Mouse (Mus musculus): ENCODE data around the gene Usp39. TPM values are rescaled to one million over a fixed set of nuclear protein-coding genes. Genes with fewer than 3 reads are reported as not detected.

Usp39 gene
- polyA plus RNA-seq, 1 experiment, result 20.2 TPM

DNA sequence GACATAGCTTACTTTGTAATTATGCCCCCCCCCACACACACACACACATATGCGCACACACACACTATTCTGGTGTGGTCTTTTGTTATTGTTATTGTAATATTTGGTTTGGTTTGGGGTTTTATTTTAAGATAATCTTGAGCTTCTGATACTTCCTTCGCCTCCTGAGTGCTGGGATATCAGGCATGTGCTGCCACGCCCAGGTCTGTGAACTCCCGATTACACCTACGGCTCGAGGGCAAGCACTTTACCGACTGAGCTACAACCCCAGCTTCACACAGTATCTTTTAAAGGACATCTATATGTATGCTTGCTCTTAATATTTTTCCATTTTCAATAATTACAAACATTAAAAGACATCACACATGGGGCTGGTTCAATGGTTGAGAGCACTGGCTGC, 65.5 kb downstream of the Usp39 start:
- Histone ChIP-seq H3K27ac (ENCODE audit: insufficient read depth, low read depth, low read length) (no peak overlapping the region), H3K4me1 (ENCODE audit: control insufficient read depth, insufficient read depth, low read length) (no peaks in the 10 kb centered on the region), H3K4me3 (ENCODE audit: insufficient read depth, low read length) (no peak overlapping the region)
- no peak for TF ChIP-seq POLR2A (IDR thresholded peaks at IDR 0.05; ENCODE audit: borderline replicate concordance, low read depth, low read length)
- TF ChIP-seq CTCF (IDR thresholded peaks at IDR 0.05; ENCODE audit: low read depth, low read length), result no peak

DNA sequence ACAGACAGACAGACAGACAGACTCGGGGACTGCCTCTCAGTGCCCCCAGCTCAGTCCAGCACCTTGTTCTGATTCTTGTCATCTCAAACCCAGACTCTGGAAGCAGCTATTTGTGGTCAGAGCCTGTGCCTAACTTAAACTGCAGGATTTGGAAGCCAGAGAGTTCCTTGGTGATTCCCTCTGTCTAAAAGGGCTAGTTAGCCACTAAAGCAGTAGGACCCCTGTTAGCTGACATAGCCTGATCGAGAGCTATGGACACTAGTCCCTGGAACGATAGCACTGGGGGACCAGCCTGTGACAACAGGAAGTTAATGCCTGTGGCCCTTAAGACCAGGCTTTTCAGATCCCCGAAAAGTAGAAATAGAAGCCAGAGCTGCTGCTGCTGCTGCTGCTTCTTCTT, 66.1 kb downstream of the Usp39 start:
- Histone ChIP-seq H3K27ac (ENCODE audit: insufficient read depth, low read depth, low read length) (no peak overlapping the region), H3K4me1 (ENCODE audit: control insufficient read depth, insufficient read depth, low read length) (no peaks in the 10 kb centered on the region), H3K4me3 (ENCODE audit: insufficient read depth, low read length) (no peak overlapping the region)
- no peak for TF ChIP-seq POLR2A (IDR thresholded peaks at IDR 0.05; ENCODE audit: borderline replicate concordance, low read depth, low read length)
- no peak for TF ChIP-seq CTCF (IDR thresholded peaks at IDR 0.05; ENCODE audit: low read depth, low read length)

DNA sequence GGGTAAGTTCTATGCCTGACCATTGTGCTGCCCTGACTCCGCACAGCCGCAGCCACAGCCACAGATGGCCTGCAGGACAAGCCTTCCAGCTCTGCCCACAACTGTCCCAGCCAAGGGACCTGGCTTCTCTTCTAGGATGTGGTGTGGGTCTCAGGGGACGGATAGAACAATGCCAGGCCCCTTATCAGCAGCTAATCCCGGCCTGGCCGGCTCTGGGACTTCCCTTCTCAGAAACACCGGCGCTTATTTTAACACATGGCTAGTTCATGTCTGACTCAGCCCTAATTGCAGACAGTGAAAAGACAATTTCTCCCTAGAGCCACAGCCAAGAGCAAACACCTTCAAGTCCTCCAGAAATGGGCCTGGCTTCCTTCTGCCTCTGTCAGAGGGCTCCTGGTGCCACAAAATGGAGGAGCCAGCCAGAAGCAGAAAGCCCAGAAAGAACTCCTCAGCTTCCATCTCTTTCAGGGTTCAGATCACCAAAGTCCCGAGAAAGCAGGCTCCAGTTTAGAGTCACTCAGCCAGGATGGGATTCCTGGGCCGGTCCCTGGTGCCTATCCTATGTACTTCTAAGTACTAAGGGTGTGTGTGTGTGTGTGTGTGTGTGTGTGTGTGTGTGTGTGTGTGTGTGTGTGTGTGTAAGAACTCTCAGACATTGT, 67.3 kb downstream of the Usp39 start:
- TF ChIP-seq POLR2A (IDR thresholded peaks at IDR 0.05; ENCODE audit: borderline replicate concordance, low read depth, low read length), result no peak
- no peak for TF ChIP-seq CTCF (IDR thresholded peaks at IDR 0.05; ENCODE audit: low read depth, low read length)
- Histone ChIP-seq H3K4me3 (ENCODE audit: insufficient read depth, low read length) (no peak overlapping the region), H3K27ac (ENCODE audit: insufficient read depth, low read depth, low read length) (no peak overlapping the region), H3K4me1 (ENCODE audit: control insufficient read depth, insufficient read depth, low read length) (no peaks in the 10 kb centered on the region)

DNA sequence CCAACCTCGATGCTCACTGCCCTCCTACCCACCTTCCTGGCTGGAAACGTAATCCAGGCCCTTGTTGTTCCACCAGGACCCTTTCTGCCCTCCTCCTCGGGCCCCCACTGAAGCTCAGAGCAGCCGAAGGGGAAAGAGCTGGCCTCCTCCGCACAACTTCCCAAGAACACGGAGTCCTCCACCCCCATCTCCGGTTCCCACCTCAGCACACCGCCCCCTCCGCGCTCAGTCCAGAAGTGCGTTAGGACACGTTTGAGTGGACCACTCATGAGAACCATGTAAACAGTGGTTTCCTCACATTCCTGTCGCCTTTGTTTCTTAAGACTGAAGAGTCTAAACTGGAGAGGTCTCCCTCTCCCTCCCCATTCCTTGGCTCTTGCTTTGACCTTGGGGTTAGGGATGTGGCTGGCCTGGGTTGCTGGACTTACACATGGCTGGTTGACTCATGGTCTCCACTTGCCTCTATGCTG, 68.0 kb downstream of the Usp39 start:
- Histone ChIP-seq H3K4me3 (ENCODE audit: insufficient read depth, low read length) (no peak overlapping the region), H3K4me1 (ENCODE audit: control insufficient read depth, insufficient read depth, low read length) (no peaks in the 10 kb centered on the region), H3K27ac (ENCODE audit: insufficient read depth, low read depth, low read length) (no peak overlapping the region)
- TF ChIP-seq CTCF (IDR thresholded peaks at IDR 0.05; ENCODE audit: low read depth, low read length), result no peak
- no peak for TF ChIP-seq POLR2A (IDR thresholded peaks at IDR 0.05; ENCODE audit: borderline replicate concordance, low read depth, low read length)

DNA sequence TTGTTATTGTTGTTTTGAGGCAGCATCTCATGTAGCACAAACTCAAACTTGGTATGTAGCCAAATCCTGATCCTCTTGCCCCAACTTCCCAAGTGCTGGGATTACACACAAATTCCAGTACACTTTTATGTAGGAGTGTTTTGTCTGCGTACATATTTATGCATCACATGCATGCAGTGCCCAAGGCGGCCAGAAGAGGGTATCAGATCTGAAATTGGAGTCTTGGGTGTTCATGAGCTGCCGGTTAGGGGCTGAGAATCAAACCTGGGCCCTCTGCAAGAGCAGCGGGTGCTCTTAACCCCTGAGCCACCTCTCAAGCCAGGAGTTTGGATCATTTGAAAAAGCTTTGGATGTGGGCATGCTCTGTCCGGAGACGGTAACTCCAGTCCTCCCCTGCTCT, 68.8 kb downstream of the Usp39 start:
- H3K4me1 ChIP-seq (ENCODE audit: control insufficient read depth, insufficient read depth, low read length), result no peaks in the 10 kb centered on the region
- H3K27ac ChIP-seq (ENCODE audit: insufficient read depth, low read depth, low read length), result no peak overlapping the region
- no peak for TF ChIP-seq CTCF (IDR thresholded peaks at IDR 0.05; ENCODE audit: low read depth, low read length)
- no peak for TF ChIP-seq POLR2A (IDR thresholded peaks at IDR 0.05; ENCODE audit: borderline replicate concordance, low read depth, low read length)
- H3K4me3 ChIP-seq (ENCODE audit: insufficient read depth, low read length), result no peak overlapping the region

DNA sequence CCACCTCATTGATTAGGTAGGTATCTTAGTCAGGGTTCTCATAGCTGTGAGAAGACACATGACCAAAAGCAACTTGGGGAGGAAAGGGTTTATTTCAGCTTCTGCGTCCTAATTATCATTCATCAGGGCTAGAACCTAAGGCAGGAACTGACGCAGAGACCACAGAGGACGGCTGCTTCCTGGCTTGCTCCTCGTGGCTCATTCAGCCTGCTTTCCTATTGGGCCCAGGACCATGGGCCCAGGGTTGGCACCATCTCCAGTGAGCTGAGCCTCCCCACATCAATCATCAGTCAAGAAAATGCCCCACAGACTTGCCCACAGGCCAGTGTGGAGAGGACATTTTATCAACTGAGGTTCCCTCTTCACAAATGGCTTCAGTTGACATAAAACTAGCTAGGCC, 69.5 kb downstream of the Usp39 start:
- Histone ChIP-seq H3K4me1 (ENCODE audit: control insufficient read depth, insufficient read depth, low read length) (no peaks in the 10 kb centered on the region), H3K4me3 (ENCODE audit: insufficient read depth, low read length) (no peak overlapping the region), H3K27ac (ENCODE audit: insufficient read depth, low read depth, low read length) (no peak overlapping the region)
- TF ChIP-seq POLR2A (IDR thresholded peaks at IDR 0.05; ENCODE audit: borderline replicate concordance, low read depth, low read length) (no peak), CTCF (IDR thresholded peaks at IDR 0.05; ENCODE audit: low read depth, low read length) (no peak)

DNA sequence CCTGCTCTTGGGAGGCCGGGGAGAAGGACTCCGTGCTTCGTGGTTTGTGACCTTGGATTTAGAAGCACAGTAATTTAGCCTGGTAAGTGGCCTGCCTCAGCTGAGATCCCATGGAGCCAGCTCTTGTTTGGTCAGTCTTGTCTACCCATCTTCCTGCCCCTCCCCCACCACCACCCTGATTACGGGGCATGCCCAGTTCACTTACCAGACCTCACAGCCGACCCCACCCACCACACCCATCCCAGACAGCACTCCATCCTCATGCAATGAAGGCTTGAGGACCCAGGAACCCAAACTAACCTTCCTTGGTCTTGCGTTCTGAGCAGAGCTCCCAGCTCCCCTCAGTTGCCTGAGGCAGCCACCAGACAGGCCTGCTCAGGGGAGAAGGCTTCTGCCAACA, 71.8 kb downstream of the Usp39 start:
- TF ChIP-seq CTCF (IDR thresholded peaks at IDR 0.05; ENCODE audit: low read depth, low read length) (no peak), POLR2A (IDR thresholded peaks at IDR 0.05; ENCODE audit: borderline replicate concordance, low read depth, low read length) (no peak)
- H3K4me1 ChIP-seq (ENCODE audit: control insufficient read depth, insufficient read depth, low read length), result no peaks in the 10 kb centered on the region
- H3K4me3 ChIP-seq (ENCODE audit: insufficient read depth, low read length), result no peak overlapping the region
- H3K27ac ChIP-seq (ENCODE audit: insufficient read depth, low read depth, low read length), result no peak overlapping the region

DNA sequence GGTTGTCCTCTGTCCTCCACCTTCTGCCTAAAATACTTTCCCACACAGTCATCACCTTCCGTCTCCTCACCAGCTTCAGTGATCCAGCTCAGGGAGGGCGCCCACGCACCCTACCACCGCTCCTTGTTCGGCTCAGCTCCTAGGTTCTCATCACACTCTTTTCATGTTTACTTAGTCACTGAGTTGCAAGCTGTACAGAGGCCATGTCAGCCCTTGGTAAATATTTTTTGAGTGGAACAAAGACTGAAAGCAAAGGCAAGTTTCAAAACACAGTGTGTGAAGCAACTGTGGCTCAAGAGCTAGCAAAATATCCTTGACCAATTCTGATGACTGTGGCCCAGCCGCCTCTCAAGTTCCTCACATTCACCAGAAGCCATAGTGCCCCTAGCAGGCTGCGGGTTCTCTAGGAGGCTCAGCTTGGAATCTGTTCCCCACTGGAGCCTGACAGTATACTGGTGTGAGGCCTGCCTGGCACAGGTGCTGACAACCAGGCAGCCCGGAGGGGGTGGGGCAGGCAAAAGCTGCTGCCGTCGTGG, 72.8 kb downstream of the Usp39 start:
- TF ChIP-seq CTCF (IDR thresholded peaks at IDR 0.05; ENCODE audit: low read depth, low read length), result no peak
- TF ChIP-seq POLR2A (IDR thresholded peaks at IDR 0.05; ENCODE audit: borderline replicate concordance, low read depth, low read length), result no peak
- Histone ChIP-seq H3K4me1 (ENCODE audit: control insufficient read depth, insufficient read depth, low read length) (no peaks in the 10 kb centered on the region), H3K27ac (ENCODE audit: insufficient read depth, low read depth, low read length) (no peak overlapping the region), H3K4me3 (ENCODE audit: insufficient read depth, low read length) (no peak overlapping the region)

DNA sequence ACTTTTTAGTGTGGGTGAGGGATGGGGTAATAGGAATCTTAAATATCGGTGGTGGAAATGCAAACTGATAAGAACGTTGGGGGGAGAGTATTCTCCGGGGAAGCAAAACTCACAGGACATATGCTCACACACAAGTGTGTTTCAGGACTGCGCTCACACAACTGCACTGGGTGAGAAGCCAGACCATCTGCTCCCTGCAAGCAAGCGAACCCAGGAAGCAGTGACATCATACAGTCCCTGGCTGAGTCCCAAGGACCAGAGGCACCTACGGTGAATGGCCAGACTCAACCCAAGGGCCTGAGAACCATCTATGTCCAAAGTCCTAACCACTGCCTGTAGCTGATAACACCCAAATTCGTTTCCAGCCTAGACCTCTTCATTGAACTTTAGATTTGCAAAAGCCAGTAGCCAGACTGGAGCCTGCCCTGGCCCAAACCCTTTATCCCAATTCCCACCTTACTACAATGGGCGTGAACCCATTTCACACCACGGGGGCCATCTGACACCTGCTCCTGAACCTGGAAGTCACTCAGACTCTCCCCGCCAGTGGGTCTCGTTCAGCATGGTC, 73.9 kb downstream of the Usp39 start:
- no peak overlapping the region for H3K27ac ChIP-seq (ENCODE audit: insufficient read depth, low read depth, low read length)
- no peak overlapping the region for H3K4me3 ChIP-seq (ENCODE audit: insufficient read depth, low read length)
- TF ChIP-seq POLR2A (IDR thresholded peaks at IDR 0.05; ENCODE audit: borderline replicate concordance, low read depth, low read length) (no peak), CTCF (IDR thresholded peaks at IDR 0.05; ENCODE audit: low read depth, low read length) (no peak)

DNA sequence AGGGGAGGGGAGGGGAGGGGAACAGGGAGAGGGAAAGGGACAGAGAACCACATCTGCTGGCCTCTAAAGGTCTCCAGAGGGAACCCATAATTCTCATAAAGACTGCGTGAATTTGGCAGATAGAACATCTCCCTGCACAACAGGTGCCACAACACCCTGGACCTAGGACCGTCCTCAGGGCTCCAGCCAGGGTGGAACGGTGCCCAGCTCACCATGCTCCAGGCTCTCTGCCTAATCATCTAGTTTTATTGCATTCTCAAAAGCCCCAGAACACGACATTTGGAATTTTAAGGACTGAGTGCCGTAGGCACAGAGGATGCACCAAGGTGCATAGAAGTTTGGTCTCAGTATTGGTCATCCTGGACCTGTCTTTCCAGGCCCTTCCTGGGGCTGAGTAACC, 74.7 kb downstream of the Usp39 start:
- Histone ChIP-seq H3K4me1 (ENCODE audit: control insufficient read depth, insufficient read depth, low read length) (no peaks in the 10 kb centered on the region), H3K27ac (ENCODE audit: insufficient read depth, low read depth, low read length) (no peak overlapping the region), H3K4me3 (ENCODE audit: insufficient read depth, low read length) (no peak overlapping the region)
- TF ChIP-seq CTCF (IDR thresholded peaks at IDR 0.05; ENCODE audit: low read depth, low read length), result no peak
- no peak for TF ChIP-seq POLR2A (IDR thresholded peaks at IDR 0.05; ENCODE audit: borderline replicate concordance, low read depth, low read length)

More for the DNA sequence above, 73.9 kb downstream of the Usp39 start:
- H3K4me1 ChIP-seq (ENCODE audit: control insufficient read depth, insufficient read depth, low read length), result no peaks in the 10 kb centered on the region

Other genes starting within 250 kb of the Usp39 start
- 29.9 and 31.6 TPM in 2 replicates for gene St3gal5, start 247.6 kb downstream of the Usp39 start, polyA plus RNA-seq (2012; ENCODE audit: insufficient read depth, insufficient read length, missing spikeins)
- not detected in 2 replicates for gene Atoh8, start 109.6 kb downstream of the Usp39 start, polyA plus RNA-seq (2012; ENCODE audit: insufficient read depth, insufficient read length, missing spikeins)
- gene Sftpb, start 40.6 kb downstream of the Usp39 start, polyA plus RNA-seq (2012; ENCODE audit: insufficient read depth, insufficient read length, missing spikeins), result not detected in 2 replicates
- gene 0610030E20Rik, start 2.1 kb upstream of the Usp39 start, polyA plus RNA-seq (2012; ENCODE audit: insufficient read depth, insufficient read length, missing spikeins), result 33.9 and 36.5 TPM in 2 replicates
- gene Tmem150a, start 10.3 kb upstream of the Usp39 start, polyA plus RNA-seq (2012; ENCODE audit: insufficient read depth, insufficient read length, missing spikeins), result 3.0 and 3.6 TPM in 2 replicates
- gene Rnf181, start 21.8 kb upstream of the Usp39 start, polyA plus RNA-seq (2012; ENCODE audit: insufficient read depth, insufficient read length, missing spikeins), result 97.4 and 105 TPM in 2 replicates
- gene Vamp5, start 35.3 kb upstream of the Usp39 start, polyA plus RNA-seq (2012; ENCODE audit: insufficient read depth, insufficient read length, missing spikeins), result 5.3 and 10.5 TPM in 2 replicates
- 348 and 352 TPM in 2 replicates for gene Vamp8, start 45.5 kb upstream of the Usp39 start, polyA plus RNA-seq (2012; ENCODE audit: insufficient read depth, insufficient read length, missing spikeins)
- gene Ggcx, start 69.1 kb upstream of the Usp39 start, polyA plus RNA-seq (2012; ENCODE audit: insufficient read depth, insufficient read length, missing spikeins), result 15.7 and 18.3 TPM in 2 replicates
- 88.0 and 88.8 TPM in 2 replicates for gene Mat2a, start 94.4 kb upstream of the Usp39 start, polyA plus RNA-seq (2012; ENCODE audit: insufficient read depth, insufficient read length, missing spikeins)
- gene Sh2d6, start 176.5 kb upstream of the Usp39 start, polyA plus RNA-seq (2012; ENCODE audit: insufficient read depth, insufficient read length, missing spikeins), result 1.3 TPM in 1 of 2 replicates, not detected in the other
- 788 and 835 TPM in 2 replicates for gene Capg, start 199.2 kb upstream of the Usp39 start, polyA plus RNA-seq (2012; ENCODE audit: insufficient read depth, insufficient read length, missing spikeins)